Mouse (Mus musculus) skeletal muscle tissue, postnatal 0 days (tissue): ENCODE measurements around the gene Bet1. TPM values are rescaled to one million over a fixed set of nuclear protein-coding genes. Genes with fewer than 3 reads are reported as not detected.

Experiments
- polyA plus RNA-seq: library from polyadenylated mRNA; unstranded; fragments of >200 nt; fragmentation: Nextera tagmentation; extraction: Ambion mirVana; gene quantifications from 2 replicates; pipeline ENCODE4 v1.2.1, GENCODE M21; 2015

The Bet1 gene
- polyA plus RNA-seq, result 49.2 and 49.3 TPM in 2 replicates

DNA sequence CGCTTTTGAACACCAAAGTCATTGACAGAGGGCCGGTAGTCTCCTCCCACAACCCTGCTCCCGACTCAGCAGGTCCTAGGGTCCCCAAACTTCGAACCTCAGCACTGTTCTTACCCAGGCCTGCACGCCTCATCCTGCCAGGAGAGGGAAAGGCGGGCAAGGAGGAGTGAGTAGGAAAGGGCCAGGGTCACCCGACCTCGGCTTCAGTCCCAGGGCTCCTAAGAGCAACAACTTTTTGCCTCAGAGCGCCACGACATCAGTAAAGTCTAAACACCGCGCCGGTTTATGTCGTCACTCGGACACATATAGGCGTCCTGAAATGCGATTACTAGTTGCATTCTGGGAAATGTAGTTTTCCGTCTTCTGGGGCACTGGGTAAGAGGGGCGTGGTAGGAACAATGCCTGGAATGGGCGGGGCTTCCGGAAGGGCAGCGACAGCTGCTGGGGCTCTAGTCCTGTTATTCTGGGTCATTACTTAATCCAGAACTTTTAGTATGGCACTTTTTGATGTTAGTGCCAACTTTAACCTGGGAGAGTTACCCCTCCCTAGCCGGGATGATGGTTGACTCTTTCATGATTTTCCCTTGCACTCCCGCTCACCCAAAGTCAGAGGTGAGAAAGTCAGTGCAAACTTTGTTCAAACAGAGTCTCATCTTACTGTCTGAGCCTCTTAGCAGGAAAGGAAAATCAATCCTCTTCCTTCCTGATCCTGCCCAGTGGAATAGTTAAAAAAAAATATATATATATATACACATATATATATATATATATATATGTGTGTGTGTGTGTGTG lies at the start of gene Bet1:
Gene Bet1, minus strand, starts transcription at position 310 of the 792 bp plus-strand sequence.

Other genes starting within 250 kb of the Bet1 start
- gene Tfpi2, start 98.1 kb downstream of the Bet1 start, polyA plus RNA-seq, result 5.8 and 8.1 TPM in 2 replicates
- not detected in 2 replicates for gene Gngt1, start 93.2 kb downstream of the Bet1 start, polyA plus RNA-seq
- gene Gng11, start 83.1 kb downstream of the Bet1 start, polyA plus RNA-seq, result 88.6 and 105 TPM in 2 replicates